Mouse (Mus musculus) cerebellum, adult 2 months (tissue): ENCODE data around the gene Pitpnm2. TPM values are rescaled to one million over a fixed set of nuclear protein-coding genes. Genes with fewer than 3 reads are reported as not detected.
A peak's percentile ranks its signal among the peaks of the same experiment; 100 is the strongest.

Source experiments
- DNase-seq, 2 experiments: peaks; one replicate each; pipeline ENCODE4 v3.0.0; 2021
- H3K27ac ChIP-seq: fragments of 200-500 bp; 2 replicates; pipeline ENCODE4 v1.5.1; 2012; ENCODE audit warnings: low read length, control low read depth, inconsistent platforms; ENCODE audit not compliant: insufficient read depth
- H3K27me3 ChIP-seq: fragments of 200-500 bp; 2 replicates; pipeline ENCODE4 v1.6.1; 2012; ENCODE audit warnings: inconsistent platforms, mild to moderate bottlenecking, low read length, moderate library complexity; ENCODE audit not compliant: control insufficient read depth, insufficient read depth
- H3K4me1 ChIP-seq: fragments of 200-500 bp; 2 replicates; pipeline ENCODE4 v1.6.1; 2011; ENCODE audit warnings: low read length; ENCODE audit not compliant: control insufficient read depth, insufficient read depth
- H3K4me3 ChIP-seq: fragments of 200-500 bp; replicated peaks from 2 replicates; pipeline ENCODE3; 2011; ENCODE audit warnings: mild to moderate bottlenecking, low read depth, low read length, control low read depth; ENCODE audit not compliant: insufficient read depth
- CTCF ChIP-seq: fragments of 200-500 bp; IDR thresholded peaks from 2 replicates; pipeline ENCODE4 v1.5.1; 2011; ENCODE audit warnings: low read depth, mild to moderate bottlenecking, control low read depth, low read length, moderate library complexity, borderline replicate concordance; ENCODE audit not compliant: insufficient read depth
- POLR2A ChIP-seq: fragments of 200-500 bp; IDR thresholded peaks from 2 replicates; pipeline ENCODE4 v1.6.1; 2011; ENCODE audit warnings: low read length, control low read depth, borderline replicate concordance; ENCODE audit not compliant: insufficient read depth
- WGBS: fragments of 180-500 bp; shearing (Covaris S2); methylation state at CpG from one replicate; pipeline ENCODE4 v1.1.7; 2018; 5-methylcytosine and 5-hydroxymethylcytosine counted together
- polyA plus RNA-seq: library from polyadenylated mRNA; depleted of rRNA; stranded (reverse); fragments of >200 nt; gene quantifications from 2 replicates; pipeline ENCODE4 v1.2.3, GENCODE M21; 2012

The Pitpnm2 gene
- polyA plus RNA-seq, 1 experiment = 54.2 TPM

GRCm38 (mm10) chr5:124115990-124116845, 133.3 kb downstream of the Pitpnm2 start, which contains the start of gene Arl6ip4:
Arl6ip4 (plus strand) TSS chr5:124116089.
- peaks cover 12% of the 10 kb centered on the region for H3K4me1 ChIP-seq
- peak within 1 kb of the TSS; percentile 80 for H3K27ac ChIP-seq
- peak; percentile 76 to 85 for DNase-seq
- peak within 1 kb of the TSS; percentile 97 for H3K4me3 ChIP-seq
- 2% methylated on average over 64 of the region's 64 CpGs for WGBS
- no peaks in the 10 kb centered on the region for H3K27me3 ChIP-seq
- TF ChIP-seq POLR2A (peak; percentile 80), CTCF (no peak)

DNA sequence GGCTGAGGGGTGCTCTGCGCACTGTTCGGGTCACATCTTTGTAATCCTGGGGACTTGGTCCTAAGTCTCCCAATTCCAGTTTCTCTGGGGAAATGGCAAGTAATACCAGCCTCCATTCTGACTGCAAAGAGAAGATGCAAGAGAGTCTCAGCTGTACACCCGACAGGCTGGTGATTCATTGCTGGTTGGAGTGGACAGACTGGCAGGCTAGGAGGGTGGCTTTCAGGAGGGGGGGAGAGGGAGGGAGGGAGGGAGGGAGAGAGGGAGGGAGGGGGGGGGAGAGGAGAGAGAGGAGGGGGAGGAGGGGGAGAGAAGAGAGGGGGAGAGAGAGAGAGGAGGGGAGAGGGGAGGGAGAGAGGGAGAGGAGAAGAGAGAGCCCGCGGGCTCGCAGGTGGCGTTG, 134.0 kb downstream of the Pitpnm2 start:
- WGBS = 21% methylated on average over 7 of the region's 7 CpGs
- peak overlapping the region; percentile 97 for H3K4me3 ChIP-seq
- DNase-seq = no peak
- H3K27ac ChIP-seq = peak overlapping the region; percentile 80; the same call in 1 of the 2 replicates
- no peaks in the 10 kb centered on the region for H3K27me3 ChIP-seq
- peaks cover 12% of the 10 kb centered on the region for H3K4me1 ChIP-seq
- TF ChIP-seq CTCF (no peak), POLR2A (no peak)

DNA sequence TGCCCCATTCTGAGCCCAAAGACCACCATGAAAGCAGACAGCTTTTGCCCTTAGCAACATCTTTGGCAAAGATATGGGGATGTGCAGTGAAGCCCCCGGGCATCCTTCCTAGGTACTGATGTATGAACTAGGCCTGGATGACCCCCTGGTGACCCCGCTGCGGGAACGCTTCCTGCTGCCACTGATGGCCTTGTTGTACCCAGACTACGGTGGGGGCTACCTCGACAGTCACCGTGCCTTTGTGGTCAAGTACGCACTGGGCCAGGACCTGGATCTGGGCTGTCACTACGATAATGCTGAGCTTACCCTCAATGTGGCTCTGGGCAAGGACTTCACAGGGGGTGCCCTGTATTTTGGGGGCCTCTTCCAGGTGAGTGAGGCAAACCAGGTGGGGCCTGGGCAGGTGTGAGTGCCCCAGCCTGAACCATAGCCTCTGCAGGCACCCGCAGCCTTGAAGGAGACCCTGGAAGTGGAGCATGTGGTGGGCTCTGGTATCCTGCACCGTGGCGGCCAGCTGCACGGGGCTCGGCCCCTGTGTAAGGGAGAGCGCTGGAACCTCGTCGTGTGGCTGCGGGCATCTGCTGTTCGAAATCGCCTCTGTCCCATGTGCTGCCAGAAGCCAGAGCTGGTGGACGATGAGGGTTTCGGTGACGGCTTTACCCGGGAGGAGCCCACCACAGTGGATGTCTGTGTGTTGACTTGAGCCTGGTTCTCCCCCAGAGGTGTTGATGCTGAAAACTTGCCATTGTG, 135.1 kb downstream of the Pitpnm2 start:
- Histone ChIP-seq H3K27me3 (no peaks in the 10 kb centered on the region), H3K4me1 (peaks cover 12% of the 10 kb centered on the region), H3K4me3 (no peak overlapping the region), H3K27ac (no peak overlapping the region)
- DNase-seq = no peak
- 86% methylated on average over 24 of the region's 24 CpGs for WGBS
- TF ChIP-seq POLR2A (no peak), CTCF (no peak)

- H3K4me1 ChIP-seq = peaks cover 12% of the 10 kb centered on the region
- H3K27me3 ChIP-seq = no peaks in the 10 kb centered on the region
- H3K27ac ChIP-seq = no peak overlapping the region
- H3K4me3 ChIP-seq = peak overlapping the region; percentile 78
- TF ChIP-seq CTCF = peak; percentile 56
- no peak for TF ChIP-seq POLR2A
- DNase-seq = peak; percentile 74 to 79
- 10% methylated on average over 14 of the region's 14 CpGs for WGBS
Measured at GRCm38 (mm10) chr5:124113030-124113429, 136.5 kb downstream of the Pitpnm2 start.

DNA sequence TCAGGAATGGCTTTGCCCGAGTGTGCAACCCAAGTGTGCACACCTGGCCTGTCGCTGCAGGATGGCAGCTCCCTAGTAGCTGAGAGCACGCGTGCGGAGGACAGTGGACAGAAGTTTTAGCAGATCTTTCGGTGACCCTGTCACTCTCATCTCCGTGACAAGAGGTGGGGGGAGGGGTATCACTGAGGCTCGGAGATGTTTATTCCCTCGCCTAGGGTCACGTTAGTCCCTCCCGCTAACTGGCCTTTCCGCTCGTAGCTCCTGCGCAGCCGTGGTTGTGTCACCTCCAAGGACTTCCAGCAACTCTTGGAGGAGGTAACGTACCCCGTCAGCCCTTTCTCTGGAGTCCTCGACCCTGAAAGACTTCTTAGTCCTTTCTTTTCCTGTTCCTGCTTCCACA, 137.0 kb downstream of the Pitpnm2 start:
- WGBS = 1% methylated on average over 18 of the region's 18 CpGs
- no peaks in the 10 kb centered on the region for H3K27me3 ChIP-seq
- H3K27ac ChIP-seq = peak overlapping the region; percentile 8
- TF ChIP-seq CTCF (no peak), POLR2A (no peak)
- peak overlapping the region; percentile 78 for H3K4me3 ChIP-seq
- peak in 1 of 2 experiments; percentile 60 for DNase-seq
- peaks cover 7% of the 10 kb centered on the region; the same call in 1 of the 2 replicates for H3K4me1 ChIP-seq

- peak within 1 kb of the TSS; percentile 91 for H3K27ac ChIP-seq
- DNase-seq = peak; percentile 94 to 98
- TF ChIP-seq POLR2A = peak; percentile 51; the same call in 1 of the 2 replicates
- TF ChIP-seq CTCF = peak; percentile 25; the same call in 1 of the 2 replicates
- WGBS = under 1% methylated on average over 66 of the region's 66 CpGs
- peak within 1 kb of the TSS; percentile 78 for H3K4me3 ChIP-seq
- peaks cover 3% of the 10 kb centered on the region; the same call in 1 of the 2 replicates for H3K4me1 ChIP-seq
- H3K27me3 ChIP-seq = no peaks in the 10 kb centered on the region
Measured at GRCm38 (mm10) chr5:124111742-124112497, 137.6 kb downstream of the Pitpnm2 start, which contains the start of gene Ogfod2. Ogfod2 (plus strand) TSS chr5:124112297.
